Mouse (Mus musculus) testis, adult 2 months (tissue): ENCODE data around the gene Rpl38.

Experiments
- CTCF ChIP-seq: fragments of 200-500 bp; IDR thresholded peaks from 2 replicates; pipeline ENCODE4 v1.5.1; 2012; ENCODE audit warnings: low read depth, mild to moderate bottlenecking, inconsistent platforms, low read length, moderate library complexity; ENCODE audit not compliant: control insufficient read depth, insufficient read depth, insufficient replicate concordance
- POLR2A ChIP-seq: fragments of 200-500 bp; IDR thresholded peaks from 2 replicates; pipeline ENCODE4 v1.6.1; 2012; ENCODE audit warnings: low read depth, mild to moderate bottlenecking, inconsistent platforms, low read length, moderate library complexity; ENCODE audit not compliant: control insufficient read depth

- TF ChIP-seq POLR2A (no peak), CTCF (no peak)
Measured at GRCm38 (mm10) chr11:114704071-114704913, 36.0 kb downstream of the Rpl38 start.
